Comparison of ENCODE assay signal across 26 mouse cellular contexts in genomic region chr10:86352521-86352920, GRCm38 (mm10). TPM values are rescaled to one million over a fixed set of nuclear protein-coding genes. Genes with fewer than 3 reads are reported as not detected.
DNase-seq lines count a peak whose midpoint lies in the region; ATAC-seq and TF ChIP-seq lines count a peak whose summit lies in the region.
"Had no signal": no experiment of that assay in that cellular context is flagged by ENCODE, and none has a peak within 500 bp of the region (broad histone marks: within the 10 kb centered on the region; RNA-seq: fewer than 3 reads in every experiment).

No protein-coding gene starts in this region.

- H3K4me2 ChIP-seq in intestine, embryonic 15.5 days (replicated peaks): no peak overlapping the region
- H3K4me2 ChIP-seq in intestine, postnatal 0 days (replicated peaks; ENCODE audit: low read depth): no peak overlapping the region
- no peak overlapping the region for H3K4me2 ChIP-seq in liver, embryonic 11.5 days
- peak overlapping the region; percentile 47 for H3K4me2 ChIP-seq in liver, embryonic 16.5 days (ENCODE audit: low read depth, low read length)
- H3K4me2 ChIP-seq: heart, embryonic 13.5 days; hindbrain, embryonic 15.5 days; lung, embryonic 15.5 days; midbrain, embryonic 11.5 days had no signal

- H3K27ac ChIP-seq in intestine, embryonic 15.5 days: no peak overlapping the region
- no peak overlapping the region for H3K27ac ChIP-seq in intestine, postnatal 0 days (ENCODE audit: low read depth, low read length)
- peak overlapping the region; percentile 78 for H3K27ac ChIP-seq in liver, embryonic 11.5 days (ENCODE audit: low read depth, low read length)
- peak overlapping the region; percentile 83 for H3K27ac ChIP-seq in liver, embryonic 16.5 days (ENCODE audit: low read length)
- no peak overlapping the region for H3K27ac ChIP-seq in thymus, adult 2 months (ENCODE audit: control insufficient read depth, insufficient read depth, low read length)
- H3K27ac ChIP-seq: heart, adult 2 months; heart, embryonic 13.5 days; hindbrain, embryonic 10.5 days; hindbrain, embryonic 15.5 days; lung, embryonic 15.5 days had no signal

- H3K9me3 ChIP-seq in intestine, embryonic 15.5 days: no peaks in the 10 kb centered on the region
- H3K9me3 ChIP-seq in intestine, postnatal 0 days (ENCODE audit: control insufficient read depth): no peaks in the 10 kb centered on the region
- no peaks in the 10 kb centered on the region for H3K9me3 ChIP-seq in liver, embryonic 11.5 days (ENCODE audit: control insufficient read depth, low read length)
- H3K9me3 ChIP-seq in liver, embryonic 16.5 days (replicated peaks; ENCODE audit: control insufficient read depth, low read length): no peaks in the 10 kb centered on the region
- H3K9me3 ChIP-seq: heart, embryonic 13.5 days; hindbrain, embryonic 10.5 days; hindbrain, embryonic 15.5 days; lung, embryonic 15.5 days had no signal

- WGBS in intestine, embryonic 15.5 days: 93% methylated on average over 3 of the region's 3 CpGs
- 88% methylated on average over 3 of the region's 3 CpGs for WGBS in intestine, postnatal 0 days
- WGBS in liver, embryonic 11.5 days: 51% methylated on average over 3 of the region's 3 CpGs
- WGBS in liver, embryonic 16.5 days (ENCODE audit: insufficient replicate concordance): 28% methylated on average over 3 of the region's 3 CpGs
- WGBS in lung, adult 2 months: 97% methylated on average over 3 of the region's 3 CpGs
- whole genome bisulfite sequencing in thymus, adult 2 months: 92% methylated on average over 3 of the region's 3 CpGs

- H3K27me3 ChIP-seq in intestine, embryonic 15.5 days (replicated peaks): no peaks in the 10 kb centered on the region
- no peaks in the 10 kb centered on the region for H3K27me3 ChIP-seq in intestine, postnatal 0 days (replicated peaks; ENCODE audit: control insufficient read depth, insufficient read depth, low read length)
- no peaks in the 10 kb centered on the region for H3K27me3 ChIP-seq in liver, embryonic 11.5 days (replicated peaks; ENCODE audit: control insufficient read depth, insufficient read depth, low read length)
- H3K27me3 ChIP-seq in liver, embryonic 16.5 days (ENCODE audit: control insufficient read depth, insufficient read depth, low read depth, low read length): no peaks in the 10 kb centered on the region; the same call in 1 of the 2 replicates
- H3K27me3 ChIP-seq in thymus, adult 2 months (ENCODE audit: control insufficient read depth, insufficient read depth, low read length): no peaks in the 10 kb centered on the region
- H3K27me3 ChIP-seq: heart, embryonic 13.5 days; hindbrain, embryonic 15.5 days; lung, embryonic 15.5 days; Patski had no signal

- no peaks in the 10 kb centered on the region for H3K36me3 ChIP-seq in intestine, embryonic 15.5 days
- no peaks in the 10 kb centered on the region for H3K36me3 ChIP-seq in intestine, postnatal 0 days (ENCODE audit: control insufficient read depth, insufficient read depth)
- H3K36me3 ChIP-seq in liver, embryonic 11.5 days (ENCODE audit: control insufficient read depth, insufficient read depth, low read length): no peaks in the 10 kb centered on the region
- no peaks in the 10 kb centered on the region for H3K36me3 ChIP-seq in liver, embryonic 16.5 days (ENCODE audit: control insufficient read depth, insufficient read depth)
- H3K36me3 ChIP-seq in thymus, adult 2 months (ENCODE audit: control insufficient read depth, insufficient read depth, low read length): no peaks in the 10 kb centered on the region
- H3K36me3 ChIP-seq: hindbrain, embryonic 10.5 days had no signal

- peak; percentile 56; the same call in 1 of the 2 replicates for ATAC-seq in intestine, embryonic 15.5 days
- ATAC-seq in intestine, postnatal 0 days: no peak
- ATAC-seq in erythroblast, adult 5-6 weeks (replicated peaks; ENCODE audit: low FRiP score, poor library complexity, severe bottlenecking): 0 out of 2 replicates have a peak, but pooled peaks have one; percentile 45
- peak; percentile 95 for ATAC-seq in liver, embryonic 11.5 days (replicated peaks; ENCODE audit: low FRiP score)
- peak; percentile 93 for ATAC-seq in liver, embryonic 16.5 days (ENCODE audit: low read depth)
- ATAC-seq: forebrain, embryonic 14.5 days; midbrain, embryonic 16.5 days; Patski had no signal

- no peak overlapping the region for H3K4me3 ChIP-seq in intestine, embryonic 15.5 days (replicated peaks)
- no peak overlapping the region for H3K4me3 ChIP-seq in intestine, postnatal 0 days (ENCODE audit: low read depth, low read length)
- no peak overlapping the region for H3K4me3 ChIP-seq in liver, embryonic 11.5 days (ENCODE audit: low read depth, low read length)
- H3K4me3 ChIP-seq in liver, embryonic 16.5 days (ENCODE audit: low read depth, low read length): no peak overlapping the region
- no peak overlapping the region for H3K4me3 ChIP-seq in lung, adult 2 months (replicated peaks; ENCODE audit: extremely low read depth, low read depth, low read length)
- H3K4me3 ChIP-seq in thymus, adult 2 months (ENCODE audit: control insufficient read depth, insufficient read depth, low read length): no peak overlapping the region
- H3K4me3 ChIP-seq: heart, adult 2 months; heart, embryonic 13.5 days; hindbrain, embryonic 10.5 days; hindbrain, embryonic 15.5 days; lung, embryonic 15.5 days had no signal

- DNase-seq in liver, embryonic 11.5 days (ENCODE audit: low spot score): no peak
- DNase-seq in lung, adult 2 months: no peak
- no peak for DNase-seq in thymus, adult 2 months
- no peak for DNase-seq in left cerebral cortex, adult 18-20 months (ENCODE audit: low spot score in 2 of 2)
- DNase-seq: adrenal gland, postnatal 10 days; cerebellum, adult 11-12 months; cerebellum, postnatal 14 days; heart, adult 2 months; heart, postnatal 14 days; kidney, adult 9 months; kidney, postnatal 25 days; left cerebral cortex, postnatal 4 days; spleen, adult 18-20 months had no signal

- no peak for TF ChIP-seq POLR2A in lung, adult 2 months (IDR thresholded peaks at IDR 0.05; ENCODE audit: borderline replicate concordance, extremely low read depth, low read depth, low read length)
- no peak for TF ChIP-seq POLR2A in thymus, adult 2 months (IDR thresholded peaks at IDR 0.05; ENCODE audit: control insufficient read depth, extremely low read depth, insufficient read depth, low read length, poor library complexity)

- no peaks in the 10 kb centered on the region for H3K4me1 ChIP-seq in intestine, embryonic 15.5 days (replicated peaks)
- H3K4me1 ChIP-seq in intestine, postnatal 0 days (replicated peaks; ENCODE audit: control insufficient read depth, insufficient read depth, low read length): no peaks in the 10 kb centered on the region
- peaks cover 23% of the 10 kb centered on the region for H3K4me1 ChIP-seq in liver, embryonic 11.5 days (replicated peaks; ENCODE audit: control insufficient read depth, insufficient read depth, low read length)
- H3K4me1 ChIP-seq in liver, embryonic 16.5 days (ENCODE audit: control insufficient read depth, low read depth, low read length): peaks cover 39% of the 10 kb centered on the region
- H3K4me1 ChIP-seq in lung, adult 2 months (ENCODE audit: control insufficient read depth, insufficient read depth, low read length): peaks cover 2% of the 10 kb centered on the region; the same call in 1 of the 2 replicates
- H3K4me1 ChIP-seq in thymus, adult 2 months (replicated peaks; ENCODE audit: control insufficient read depth, insufficient read depth, low read length): no peaks in the 10 kb centered on the region
- H3K4me1 ChIP-seq: heart, embryonic 13.5 days; hindbrain, embryonic 10.5 days; hindbrain, embryonic 15.5 days; lung, embryonic 15.5 days had no signal

- no peak overlapping the region for H3K9ac ChIP-seq in intestine, embryonic 15.5 days
- H3K9ac ChIP-seq in intestine, postnatal 0 days (ENCODE audit: low read depth, low read length): no peak overlapping the region
- peak overlapping the region; percentile 49; the same call in 1 of the 2 replicates for H3K9ac ChIP-seq in liver, embryonic 11.5 days (ENCODE audit: low read depth, low read length)
- H3K9ac ChIP-seq in liver, embryonic 16.5 days (ENCODE audit: low read depth, low read length): no peak overlapping the region
- H3K9ac ChIP-seq: heart, embryonic 13.5 days; hindbrain, embryonic 15.5 days; lung, embryonic 15.5 days had no signal

- no peak for TF ChIP-seq CTCF in intestine, postnatal 0 days (IDR thresholded peaks at IDR 0.05; ENCODE audit: low read depth)
- TF ChIP-seq CTCF in lung, adult 2 months (IDR thresholded peaks at IDR 0.05; ENCODE audit: insufficient read depth, low read length): no peak
- TF ChIP-seq CTCF in thymus, adult 2 months (IDR thresholded peaks at IDR 0.05; ENCODE audit: borderline replicate concordance, control insufficient read depth, extremely low read depth, insufficient read depth, low read length, poor library complexity): no peak

RNA-seq across cellular contexts. Expression of gene Timp3, which starts 52.3 kb away (rescaled TPM):
- polyA plus RNA-seq in intestine, embryonic 15.5 days (2015; fragmentation: Nextera tagmentation; extraction: Ambion mirVana): 44.6 and 46.9 TPM in 2 replicates
- 24.2 and 29.4 TPM in 2 replicates for polyA plus RNA-seq in intestine, postnatal 0 days (2015; fragmentation: Nextera tagmentation; extraction: Ambion mirVana)
- total RNA-seq in erythroblast, adult 5-6 weeks (2015; ENCODE audit: low replicate concordance): 0.42 TPM in 1 of 2 replicates, not detected in the other
- 0.77 and 0.84 TPM in 2 replicates for total RNA-seq in erythroblast, adult 5-6 weeks (2017; ENCODE audit: low replicate concordance)
- 32.3 and 33.2 TPM in 2 replicates for polyA plus RNA-seq in liver, embryonic 11.5 days (2014; fragmentation: Nextera tagmentation; extraction: Ambion mirVana)
- 5.7 and 7.3 TPM in 2 replicates for polyA plus RNA-seq in liver, embryonic 16.5 days (2015; fragmentation: Nextera tagmentation; extraction: Ambion mirVana)
- 259 and 473 TPM in 2 replicates for polyA plus RNA-seq in lung, adult 2 months (2012; rRNA removed)
- polyA plus RNA-seq in thymus, adult 2 months (2012; rRNA removed): 30.5 and 39.7 TPM in 2 replicates
- 10 to 100 TPM; 58.8 to 67.6 TPM for total RNA-seq in left cerebral cortex, adult 18-20 months (2021)
- total RNA-seq: MEL had no signal

Comparison
In these comparisons a context has a peak if more than half of its experiments do, and no peak if none do; other contexts are left out.
1. H3K27ac ChIP-seq: peak in liver, embryonic 11.5 days (single experiment) and liver, embryonic 16.5 days (single experiment); none in intestine, embryonic 15.5 days (single experiment), intestine, postnatal 0 days (single experiment) and thymus, adult 2 months (single experiment).